Mouse (Mus musculus) testis, adult 2 months (tissue): ENCODE data around the gene Kif1b. TPM values are rescaled to one million over a fixed set of nuclear protein-coding genes. Genes with fewer than 3 reads are reported as not detected.

Experiments
- H3K27ac ChIP-seq: fragments of 200-500 bp; 2 replicates; pipeline ENCODE4 v1.5.1; 2012; ENCODE audit warnings: low read depth, low read length; ENCODE audit not compliant: control insufficient read depth, insufficient read depth
- H3K27me3 ChIP-seq: fragments of 200-500 bp; 2 replicates; pipeline ENCODE4 v1.6.1; 2012; ENCODE audit warnings: mild to moderate bottlenecking, low read length, moderate library complexity; ENCODE audit not compliant: control insufficient read depth, insufficient read depth
- H3K36me3 ChIP-seq: fragments of 200-500 bp; 2 replicates; pipeline ENCODE4 v1.6.1; 2012; ENCODE audit warnings: mild to moderate bottlenecking, low read length; ENCODE audit not compliant: control insufficient read depth, insufficient read depth
- H3K4me1 ChIP-seq: fragments of 200-500 bp; 2 replicates; pipeline ENCODE4 v1.6.1; 2012; ENCODE audit warnings: low read length; ENCODE audit not compliant: control insufficient read depth, insufficient read depth
- H3K4me3 ChIP-seq: fragments of 200-500 bp; 2 replicates; pipeline ENCODE4 v1.5.1; 2012; ENCODE audit warnings: low read depth, mild to moderate bottlenecking, low read length, moderate library complexity, mixed read lengths; ENCODE audit not compliant: control insufficient read depth
- CTCF ChIP-seq: fragments of 200-500 bp; IDR thresholded peaks from 2 replicates; pipeline ENCODE4 v1.5.1; 2012; ENCODE audit warnings: low read depth, mild to moderate bottlenecking, inconsistent platforms, low read length, moderate library complexity; ENCODE audit not compliant: control insufficient read depth, insufficient read depth, insufficient replicate concordance
- POLR2A ChIP-seq: fragments of 200-500 bp; IDR thresholded peaks from 2 replicates; pipeline ENCODE4 v1.6.1; 2012; ENCODE audit warnings: low read depth, mild to moderate bottlenecking, inconsistent platforms, low read length, moderate library complexity; ENCODE audit not compliant: control insufficient read depth
- polyA plus RNA-seq: library from polyadenylated mRNA; depleted of rRNA; stranded (reverse); fragments of >200 nt; gene quantifications from 2 replicates; pipeline ENCODE4 v1.2.3, GENCODE M21; 2012; rRNA removed

The Kif1b gene
- polyA plus RNA-seq, 1 experiment, result 25.9 TPM

DNA sequence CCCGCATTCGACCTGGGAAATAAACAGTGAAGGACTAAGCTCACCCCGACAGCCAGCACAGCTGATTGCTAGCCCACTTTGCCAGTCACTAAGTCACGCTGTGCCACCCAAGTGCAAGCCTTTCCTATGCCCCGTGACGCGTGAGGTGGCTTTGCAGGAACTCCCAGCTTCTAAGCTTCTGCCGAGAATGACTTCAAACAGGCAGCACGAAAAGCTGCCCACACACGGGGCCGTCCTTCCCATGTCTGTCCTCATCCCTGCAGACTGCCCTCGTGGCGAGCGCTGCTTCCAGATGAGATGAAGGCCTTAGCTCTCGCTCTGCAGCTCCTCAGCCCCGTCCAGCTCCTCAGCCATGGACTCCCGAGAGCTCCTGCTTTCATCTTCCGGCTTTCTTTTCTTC is 179.0 kb downstream of the Kif1b start:
- Histone ChIP-seq H3K4me3 (no peak overlapping the region), H3K36me3 (no peaks in the 10 kb centered on the region; the same call in 1 of the 2 replicates), H3K27me3 (no peaks in the 10 kb centered on the region), H3K27ac (no peak overlapping the region), H3K4me1 (no peaks in the 10 kb centered on the region)
- TF ChIP-seq CTCF (no peak), POLR2A (no peak)

DNA sequence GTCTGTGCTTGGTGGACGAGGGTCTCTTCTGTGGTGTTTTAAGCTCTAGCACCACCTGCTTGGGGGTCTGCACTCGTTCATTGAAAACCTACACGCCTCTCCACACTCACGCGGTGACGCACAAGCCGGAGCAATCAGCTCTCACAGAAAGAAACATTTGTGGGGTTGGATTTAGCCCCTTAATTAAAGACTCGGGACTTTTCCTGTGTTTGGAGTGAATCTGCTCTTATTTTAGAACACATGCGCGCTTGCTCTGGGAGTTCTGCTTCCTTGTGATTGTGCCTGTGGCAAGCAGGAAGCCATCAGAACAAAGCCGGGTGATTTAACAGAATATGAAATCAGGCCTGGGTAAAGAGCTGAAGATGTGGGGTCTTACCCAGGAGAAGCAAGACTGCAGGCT is 180.8 kb downstream of the Kif1b start, which contains the start of gene Cort:
Gene Cort (minus strand): TSS at position 101 of the 400 bp plus-strand sequence.
- Histone ChIP-seq H3K36me3 (no peaks in the 10 kb centered on the region; the same call in 1 of the 2 replicates), H3K27me3 (no peaks in the 10 kb centered on the region), H3K4me3 (no peak within 1 kb of the TSS), H3K4me1 (no peaks in the 10 kb centered on the region; the same call in 1 of the 2 replicates), H3K27ac (no peak within 1 kb of the TSS)
- TF ChIP-seq CTCF (no peak), POLR2A (no peak)

Other genes with a start within 250 kb of the Kif1b start
- gene Pex14, start 207.8 kb downstream of the Kif1b start, polyA plus RNA-seq, result 20.5 and 22.9 TPM in 2 replicates
- gene Dffa, start 203.5 kb downstream of the Kif1b start, polyA plus RNA-seq, result 7.4 and 8.2 TPM in 2 replicates
- gene Cort, start 180.9 kb downstream of the Kif1b start, polyA plus RNA-seq, result not detected in 2 replicates
- gene Cenps, start 170.1 kb downstream of the Kif1b start, polyA plus RNA-seq, result 10.3 and 12.2 TPM in 2 replicates
- 21.7 and 22.3 TPM in 2 replicates for gene Pgd, start 140.9 kb downstream of the Kif1b start, polyA plus RNA-seq
- 36.5 and 40.4 TPM in 2 replicates for gene Ube4b, start 119.1 kb upstream of the Kif1b start, polyA plus RNA-seq
- gene Rbp7, start 147.3 kb upstream of the Kif1b start, polyA plus RNA-seq, result 0.33 and 0.34 TPM in 2 replicates
- 0.60 and 1.3 TPM in 2 replicates for gene Tmem274, start 169.7 kb upstream of the Kif1b start, polyA plus RNA-seq
- 29.0 and 30.2 TPM in 2 replicates for gene Nmnat1, start 177.5 kb upstream of the Kif1b start, polyA plus RNA-seq
- 17.8 and 20.9 TPM in 2 replicates for gene Lzic, start 177.5 kb upstream of the Kif1b start, polyA plus RNA-seq
- 4.1 and 4.7 TPM in 2 replicates for gene Ctnnbip1, start 210.5 kb upstream of the Kif1b start, polyA plus RNA-seq